Mouse (Mus musculus): ENCODE measurements around the gene Cep57l1.

Gene Cep57l1

DNA sequence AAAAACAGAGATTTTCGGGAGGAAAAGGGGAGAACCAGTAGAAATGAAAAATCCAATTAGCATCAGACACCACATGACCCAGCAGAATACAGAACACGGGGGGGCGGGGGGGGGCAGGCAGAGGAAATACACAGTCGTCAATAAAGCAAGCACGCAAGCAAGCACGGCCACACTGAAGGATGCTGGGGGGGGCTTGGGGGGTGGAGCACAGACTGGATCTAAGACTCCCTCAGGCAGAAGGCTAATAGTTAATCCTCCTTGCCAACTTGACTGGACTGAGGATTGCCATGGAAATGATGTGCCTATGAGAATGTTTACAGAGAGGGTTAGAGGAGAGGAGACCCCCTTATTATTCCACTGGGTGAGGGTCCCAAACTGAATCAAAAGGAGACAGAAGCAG is 74.3 kb downstream of the Cep57l1 start:
- DNase-seq (ENCODE audit: low read depth, low spot score) = no peak
- no peaks in the 10 kb centered on the region for H3K27me3 ChIP-seq (ENCODE audit: control insufficient read depth, insufficient read depth, low read length, poor library complexity, severe bottlenecking)

DNA sequence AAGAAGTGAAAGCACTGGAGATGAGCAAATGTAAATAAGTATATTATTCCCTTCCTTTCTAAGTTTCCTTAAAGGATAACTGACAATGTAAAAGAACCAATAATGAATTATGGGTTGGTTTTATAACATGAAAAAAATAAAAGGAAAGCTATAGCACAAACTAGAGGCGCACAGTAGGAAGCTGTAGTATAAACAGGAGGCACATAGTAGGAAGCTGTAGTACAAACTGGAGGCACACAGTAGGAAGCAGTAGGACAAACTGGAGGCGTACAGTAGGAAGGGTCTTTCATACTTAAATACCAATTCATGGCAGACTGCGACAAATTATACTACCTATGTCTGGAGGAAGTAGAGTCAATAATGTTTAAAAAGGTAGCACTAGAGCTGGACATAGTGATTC is 76.5 kb downstream of the Cep57l1 start:
- Histone ChIP-seq H3K27me3 (ENCODE audit: control insufficient read depth, insufficient read depth, low read length, poor library complexity, severe bottlenecking) (no peaks in the 10 kb centered on the region), H3K36me3 (ENCODE audit: control insufficient read depth, insufficient read depth, low read length, poor library complexity, severe bottlenecking) (no peaks in the 10 kb centered on the region)
- DNase-seq (ENCODE audit: low read depth, low spot score) = no peak

More for the DNA sequence above, 74.3 kb downstream of the Cep57l1 start:
- no peaks in the 10 kb centered on the region for H3K36me3 ChIP-seq (ENCODE audit: control insufficient read depth, insufficient read depth, low read length, poor library complexity, severe bottlenecking)

DNA sequence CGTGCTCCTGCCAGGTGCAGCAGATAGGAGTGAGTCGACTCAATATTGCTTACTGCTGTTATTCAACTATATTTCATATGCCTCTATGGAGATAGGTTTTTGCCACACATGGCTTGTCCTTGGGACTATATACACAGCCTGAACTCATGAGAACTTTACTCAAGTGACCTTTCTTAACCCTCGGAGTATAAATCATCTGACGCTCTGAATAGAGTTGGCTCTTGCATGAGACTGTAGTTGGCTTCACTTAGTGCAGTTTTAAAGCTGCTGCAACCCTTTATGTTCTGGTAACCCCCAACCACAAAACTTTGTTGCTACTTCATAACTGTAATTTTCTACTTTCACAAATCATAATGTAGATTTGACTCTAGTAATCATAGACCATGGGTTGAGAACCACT is 77.7 kb downstream of the Cep57l1 start:
- DNase-seq (ENCODE audit: low read depth, low spot score) = no peak
- peaks cover 2% of the 10 kb centered on the region for H3K36me3 ChIP-seq (ENCODE audit: control insufficient read depth, insufficient read depth, low read length, poor library complexity, severe bottlenecking)
- H3K27me3 ChIP-seq (ENCODE audit: control insufficient read depth, insufficient read depth, low read length, poor library complexity, severe bottlenecking) = no peaks in the 10 kb centered on the region

DNA sequence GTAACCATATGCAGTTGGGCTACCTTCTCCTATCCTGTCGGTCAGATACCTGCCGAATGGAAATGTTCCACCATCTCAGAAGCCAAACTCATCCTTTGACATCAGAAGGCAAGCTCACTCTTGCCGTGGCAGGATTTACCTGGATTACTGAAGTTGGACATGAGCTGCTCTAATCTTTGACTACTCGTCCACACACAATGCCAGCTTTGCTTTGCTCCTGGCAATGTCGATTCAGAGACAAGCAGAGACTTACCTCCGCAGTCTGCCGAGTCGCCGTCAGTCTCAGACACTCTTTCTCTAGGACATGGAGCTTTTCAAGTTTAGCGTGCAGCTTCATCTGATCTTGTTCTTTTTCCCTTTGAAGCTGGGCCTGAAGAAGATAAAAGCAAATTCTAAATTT is 78.9 kb downstream of the Cep57l1 start:
- DNase-seq (ENCODE audit: low read depth, low spot score) = no peak
- no peaks in the 10 kb centered on the region for H3K27me3 ChIP-seq (ENCODE audit: control insufficient read depth, insufficient read depth, low read length, poor library complexity, severe bottlenecking)
- peaks cover 3% of the 10 kb centered on the region for H3K36me3 ChIP-seq (ENCODE audit: control insufficient read depth, insufficient read depth, low read length, poor library complexity, severe bottlenecking)

DNA sequence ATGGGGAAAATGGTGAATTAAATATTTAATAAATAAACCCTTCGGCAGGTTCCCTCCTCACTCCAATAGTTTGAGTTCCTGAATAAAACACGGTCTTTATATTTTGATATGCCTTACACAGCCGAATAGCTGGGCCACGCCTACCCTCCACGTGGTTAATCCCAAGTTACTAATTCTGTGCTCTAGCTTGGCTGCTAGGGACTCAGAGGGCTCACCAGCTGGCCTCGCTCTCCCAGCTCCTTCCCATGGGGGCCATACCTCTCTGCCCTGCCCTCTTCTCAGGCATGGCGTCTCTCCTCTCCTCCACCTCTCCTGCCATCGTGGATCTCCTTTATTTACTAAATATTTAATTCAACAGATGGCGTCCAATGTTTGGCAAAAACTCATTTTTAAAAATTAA is 83.5 kb downstream of the Cep57l1 start:
- Histone ChIP-seq H3K27me3 (ENCODE audit: control insufficient read depth, insufficient read depth, low read length, poor library complexity, severe bottlenecking) (no peaks in the 10 kb centered on the region), H3K36me3 (ENCODE audit: control insufficient read depth, insufficient read depth, low read length, poor library complexity, severe bottlenecking) (peaks cover 3% of the 10 kb centered on the region)
- DNase-seq (ENCODE audit: low read depth, low spot score) = no peak

DNA sequence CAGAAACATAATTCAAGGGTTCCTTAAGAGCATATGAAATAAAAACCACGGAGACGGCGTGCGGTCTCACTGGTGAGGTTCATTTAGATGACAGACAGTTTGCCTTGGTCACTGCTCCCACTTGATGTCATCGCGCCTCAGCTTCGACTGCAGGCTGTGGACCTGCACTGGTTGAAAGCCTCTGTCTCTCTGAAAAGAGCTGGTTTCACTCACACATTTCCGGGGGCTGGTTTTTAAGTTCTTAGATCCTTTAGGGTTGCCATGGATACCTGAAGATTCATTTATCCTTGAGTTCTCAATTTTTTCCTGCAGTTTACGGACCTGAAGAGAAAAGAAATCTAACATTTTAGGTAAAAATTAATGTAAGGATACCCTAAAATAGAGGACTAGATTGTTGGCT is 90.1 kb downstream of the Cep57l1 start:
- Histone ChIP-seq H3K27me3 (ENCODE audit: control insufficient read depth, insufficient read depth, low read length, poor library complexity, severe bottlenecking) (no peaks in the 10 kb centered on the region), H3K36me3 (ENCODE audit: control insufficient read depth, insufficient read depth, low read length, poor library complexity, severe bottlenecking) (peaks cover 2% of the 10 kb centered on the region)
- DNase-seq (ENCODE audit: low read depth, low spot score) = no peak

DNA sequence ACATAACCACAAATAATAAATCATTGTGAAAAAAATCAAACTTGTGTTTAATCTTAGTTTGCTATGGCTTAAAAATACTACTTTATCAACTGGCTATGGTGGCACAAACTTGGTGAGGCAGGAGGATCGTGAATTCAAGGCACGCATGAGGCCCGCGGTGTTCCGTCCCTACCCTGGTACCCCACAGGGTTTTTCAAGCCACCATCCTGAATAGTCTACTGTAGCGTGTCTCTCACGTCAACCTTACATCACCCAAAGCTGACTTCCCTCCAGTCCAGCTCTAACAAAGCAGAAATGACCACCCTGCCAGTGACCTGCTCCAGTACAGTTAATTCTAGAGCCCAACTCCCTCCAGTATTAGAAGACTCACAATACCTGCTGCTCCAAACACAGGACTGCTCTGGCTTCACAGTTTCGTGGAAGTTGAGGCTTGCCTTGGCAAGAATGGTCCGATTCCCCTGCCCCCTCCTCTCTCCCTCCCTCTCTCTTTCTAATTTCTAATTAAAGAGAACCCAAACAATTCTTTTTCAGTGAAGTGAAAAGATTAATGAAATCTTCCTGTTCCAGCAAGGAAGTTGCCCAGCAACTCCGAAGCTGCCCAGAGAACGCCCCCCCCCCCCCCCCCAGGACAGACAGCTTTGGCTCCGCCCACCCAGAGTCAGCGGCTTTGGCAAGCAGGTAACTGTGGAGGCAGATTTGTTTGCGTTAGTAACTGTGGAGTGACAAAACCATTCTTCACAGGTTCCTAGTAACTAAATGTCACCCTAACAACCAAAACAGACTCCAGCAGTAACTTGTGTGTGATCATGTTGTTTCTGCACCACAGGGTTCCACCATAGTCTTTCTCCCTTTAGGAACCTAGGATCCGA is 93.4 kb downstream of the Cep57l1 start, which contains the start of gene Ccdc162:
TSS of gene Ccdc162 (minus strand) at position 606 of the 869 bp plus-strand sequence.
- Histone ChIP-seq H3K27me3 (ENCODE audit: control insufficient read depth, insufficient read depth, low read length, poor library complexity, severe bottlenecking) (no peaks in the 10 kb centered on the region), H3K36me3 (ENCODE audit: control insufficient read depth, insufficient read depth, low read length, poor library complexity, severe bottlenecking) (peaks cover 2% of the 10 kb centered on the region)
- DNase-seq (ENCODE audit: low read depth, low spot score) = no peak

DNA sequence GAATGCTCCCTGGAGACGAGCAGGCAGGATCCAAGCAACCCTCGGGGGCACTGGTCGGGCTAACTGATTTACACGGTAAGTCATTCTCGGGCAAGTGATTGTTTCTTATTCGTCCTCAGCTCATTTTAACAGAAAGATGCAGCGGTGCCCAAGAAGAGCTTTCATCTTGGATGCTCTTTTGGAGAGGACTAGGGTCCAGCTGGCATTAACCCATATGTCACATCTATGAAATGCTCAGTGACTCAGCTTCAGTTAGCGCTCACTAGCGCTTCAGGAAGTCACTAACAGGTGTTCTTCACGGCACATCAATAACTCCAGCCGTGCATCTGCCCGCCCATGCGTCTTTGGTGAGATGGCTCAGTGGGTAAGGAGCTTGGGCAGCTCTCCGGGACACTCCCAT is 94.1 kb downstream of the Cep57l1 start:
- DNase-seq (ENCODE audit: low read depth, low spot score) = no peak
- no peaks in the 10 kb centered on the region for H3K27me3 ChIP-seq (ENCODE audit: control insufficient read depth, insufficient read depth, low read length, poor library complexity, severe bottlenecking)
- H3K36me3 ChIP-seq (ENCODE audit: control insufficient read depth, insufficient read depth, low read length, poor library complexity, severe bottlenecking) = peaks cover 2% of the 10 kb centered on the region; the same call in 1 of the 2 replicates

DNA sequence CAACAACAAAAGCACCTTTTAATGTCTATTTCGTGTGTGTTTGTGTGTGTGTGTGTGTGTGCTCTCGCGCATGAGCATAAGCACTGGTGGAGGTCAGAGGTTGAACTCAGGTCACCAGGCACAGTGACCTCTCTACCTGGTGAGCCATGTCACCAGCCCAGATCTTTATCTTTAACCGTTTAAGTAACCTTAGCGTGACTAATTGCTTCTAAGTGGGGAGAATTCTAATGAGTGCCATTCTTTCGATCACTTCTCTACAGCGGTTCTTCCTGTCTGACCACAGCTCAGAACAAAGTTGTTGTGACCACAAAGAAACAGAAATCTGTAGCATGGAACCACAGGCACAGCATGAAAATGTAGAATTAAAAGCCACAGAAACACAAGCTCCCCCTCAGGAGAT is 98.2 kb downstream of the Cep57l1 start:
- DNase-seq (ENCODE audit: low read depth, low spot score) = no peak
- no peaks in the 10 kb centered on the region for H3K36me3 ChIP-seq (ENCODE audit: control insufficient read depth, insufficient read depth, low read length, poor library complexity, severe bottlenecking)
- H3K27me3 ChIP-seq (ENCODE audit: control insufficient read depth, insufficient read depth, low read length, poor library complexity, severe bottlenecking) = no peaks in the 10 kb centered on the region

DNA sequence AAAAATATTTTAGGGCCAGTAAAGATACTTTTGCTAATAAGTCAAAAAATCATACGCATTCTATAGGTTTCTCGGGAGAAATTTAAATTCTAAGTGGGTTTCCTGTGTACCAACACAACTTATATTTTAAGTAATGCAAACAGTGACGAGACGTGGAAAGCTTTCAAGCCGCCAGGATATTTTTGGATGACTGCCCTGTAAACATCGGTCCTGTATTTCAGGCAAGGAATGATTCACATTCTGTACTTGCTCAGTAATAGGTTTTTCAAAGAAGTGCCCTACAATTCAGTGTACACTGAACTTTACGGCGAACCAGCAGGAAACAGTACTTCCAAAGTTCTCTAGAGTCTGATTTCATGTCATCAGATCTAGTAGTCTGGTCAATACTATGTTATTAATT is 98.9 kb downstream of the Cep57l1 start:
- H3K27me3 ChIP-seq (ENCODE audit: control insufficient read depth, insufficient read depth, low read length, poor library complexity, severe bottlenecking) = no peaks in the 10 kb centered on the region
- DNase-seq (ENCODE audit: low read depth, low spot score) = no peak
- no peaks in the 10 kb centered on the region for H3K36me3 ChIP-seq (ENCODE audit: control insufficient read depth, insufficient read depth, low read length, poor library complexity, severe bottlenecking)

DNA sequence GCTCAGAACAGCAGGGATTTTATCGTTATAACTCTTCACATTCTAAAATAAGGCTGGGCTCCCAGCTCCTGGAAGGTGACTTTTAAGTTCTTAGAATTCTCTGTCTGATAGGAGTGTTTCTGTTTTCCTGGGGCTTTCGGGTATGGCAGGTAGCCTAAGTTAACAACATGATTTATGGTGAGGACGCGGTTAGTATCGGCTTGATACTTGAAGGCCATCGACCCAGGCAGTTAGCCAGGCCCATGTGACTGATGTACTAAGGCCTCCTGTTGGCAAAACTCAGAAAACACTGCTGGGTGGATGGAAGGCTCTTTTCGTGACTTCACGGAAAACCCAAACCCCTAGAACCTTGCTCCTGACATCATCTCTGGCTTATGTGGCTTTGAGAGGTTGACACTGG is 100.3 kb downstream of the Cep57l1 start:
- Histone ChIP-seq H3K36me3 (ENCODE audit: control insufficient read depth, insufficient read depth, low read length, poor library complexity, severe bottlenecking) (no peaks in the 10 kb centered on the region), H3K27me3 (ENCODE audit: control insufficient read depth, insufficient read depth, low read length, poor library complexity, severe bottlenecking) (no peaks in the 10 kb centered on the region)
- no peak for DNase-seq (ENCODE audit: low read depth, low spot score)

DNA sequence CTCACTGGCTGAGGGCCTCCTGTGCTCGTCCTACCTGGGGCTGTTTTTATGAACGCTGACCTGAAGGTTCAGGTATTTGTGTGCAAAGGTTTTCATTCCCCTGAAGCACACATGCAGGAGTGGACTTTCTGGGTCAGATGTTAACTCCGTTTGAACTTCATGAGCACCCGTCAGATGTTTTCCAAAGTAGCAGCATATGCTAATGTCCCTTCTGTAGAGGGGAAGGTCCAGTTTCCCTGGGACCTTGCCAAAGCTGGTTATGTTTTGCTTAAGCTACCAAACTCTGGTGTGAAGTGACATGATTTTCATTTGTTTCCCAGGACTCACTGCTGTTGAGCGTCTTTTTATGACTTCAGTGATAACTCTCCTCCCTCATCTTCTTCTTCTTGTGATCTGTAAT is 110.0 kb downstream of the Cep57l1 start:
- Histone ChIP-seq H3K36me3 (ENCODE audit: control insufficient read depth, insufficient read depth, low read length, poor library complexity, severe bottlenecking) (no peaks in the 10 kb centered on the region), H3K27me3 (ENCODE audit: control insufficient read depth, insufficient read depth, low read length, poor library complexity, severe bottlenecking) (no peaks in the 10 kb centered on the region)
- no peak for DNase-seq (ENCODE audit: low read depth, low spot score)

DNA sequence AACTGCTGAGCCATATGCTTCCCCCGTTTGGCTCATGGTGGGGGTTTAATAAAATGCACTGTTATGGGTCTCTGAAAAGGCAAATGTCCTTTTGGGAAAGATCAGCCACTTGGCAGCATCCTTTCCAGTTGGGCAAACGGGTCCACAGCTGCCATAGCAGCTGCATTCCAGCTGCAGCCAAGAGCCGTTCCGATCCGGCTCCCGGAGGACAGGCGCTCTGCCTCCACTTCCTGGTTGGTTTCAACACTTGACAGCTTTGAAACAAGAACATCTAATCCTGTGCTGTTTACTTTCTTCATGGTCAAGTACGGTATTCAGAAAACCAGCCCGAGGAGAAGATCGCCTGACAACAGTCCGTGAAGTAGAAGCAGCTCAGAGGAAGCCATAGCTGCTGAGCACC is 112.6 kb downstream of the Cep57l1 start:
- Histone ChIP-seq H3K27me3 (ENCODE audit: control insufficient read depth, insufficient read depth, low read length, poor library complexity, severe bottlenecking) (no peaks in the 10 kb centered on the region), H3K36me3 (ENCODE audit: control insufficient read depth, insufficient read depth, low read length, poor library complexity, severe bottlenecking) (no peaks in the 10 kb centered on the region)
- DNase-seq (ENCODE audit: low read depth, low spot score) = no peak

DNA sequence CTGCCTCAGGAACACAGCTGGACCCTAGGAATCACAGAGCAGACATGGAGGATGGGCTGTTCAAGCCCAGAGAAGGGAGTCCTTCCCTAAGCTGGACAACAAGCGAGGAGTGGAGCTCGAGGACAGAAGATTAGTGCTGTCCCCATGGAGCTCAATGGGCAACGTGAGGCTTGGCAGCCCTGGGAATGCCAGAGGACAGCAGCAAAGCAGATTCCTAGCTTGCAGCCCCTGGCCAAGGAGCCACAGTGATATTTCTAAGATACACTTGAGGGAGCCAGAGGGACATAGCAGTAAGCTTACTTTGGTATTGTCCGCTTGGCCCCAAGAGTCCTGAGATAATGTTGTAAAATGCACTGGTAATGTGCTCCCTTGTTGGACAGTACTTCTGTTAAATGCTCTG is 118.7 kb downstream of the Cep57l1 start:
- Histone ChIP-seq H3K27me3 (ENCODE audit: control insufficient read depth, insufficient read depth, low read length, poor library complexity, severe bottlenecking) (no peaks in the 10 kb centered on the region), H3K36me3 (ENCODE audit: control insufficient read depth, insufficient read depth, low read length, poor library complexity, severe bottlenecking) (no peaks in the 10 kb centered on the region)
- DNase-seq (ENCODE audit: low read depth, low spot score) = no peak

DNA sequence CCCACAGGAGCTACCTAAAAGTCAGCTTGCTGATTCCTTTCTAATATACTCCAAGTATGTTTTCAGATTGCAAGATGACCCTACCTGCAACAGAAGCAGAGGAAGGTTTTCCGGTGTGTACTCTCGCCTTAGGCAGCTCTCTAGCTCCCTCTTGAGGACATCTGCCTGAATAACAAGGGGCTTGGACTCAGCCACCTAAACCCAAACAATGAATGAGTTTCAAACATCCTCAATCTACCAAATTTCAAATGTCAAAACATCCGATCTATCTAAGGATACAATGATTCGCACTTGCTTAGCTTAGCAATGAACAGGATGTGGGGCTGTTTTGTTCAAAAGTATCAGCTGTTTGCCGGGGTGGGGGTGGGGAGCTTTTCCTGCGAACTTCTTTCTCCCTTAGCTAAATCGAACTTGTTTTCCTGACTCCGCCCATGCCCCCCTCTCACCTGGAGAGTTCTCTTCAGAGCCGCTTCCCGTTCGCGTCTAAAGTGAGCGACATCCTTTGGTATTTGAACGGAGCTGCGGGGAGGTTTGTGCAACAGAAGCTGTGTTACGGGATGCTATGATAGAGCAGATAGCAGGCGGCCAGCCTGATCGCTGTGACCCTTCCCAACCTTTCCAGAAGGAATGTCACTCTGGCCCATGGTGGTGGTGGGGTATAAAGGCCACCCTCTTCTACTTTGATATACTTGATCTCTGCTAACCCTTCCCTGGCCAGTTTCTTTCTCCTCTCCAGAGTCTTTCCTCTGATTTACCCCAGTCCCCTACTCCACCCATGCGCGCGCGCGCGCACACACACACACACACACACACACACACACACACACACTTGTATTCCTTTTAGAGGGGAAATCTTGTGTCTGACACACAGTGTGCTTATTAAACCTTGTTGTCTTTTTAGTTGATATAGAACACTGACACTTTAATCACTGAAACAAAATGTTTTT is 119.5 kb downstream of the Cep57l1 start:
- H3K27me3 ChIP-seq (ENCODE audit: control insufficient read depth, insufficient read depth, low read length, poor library complexity, severe bottlenecking) = no peaks in the 10 kb centered on the region
- peak; percentile 83 for DNase-seq (ENCODE audit: low read depth, low spot score)
- no peaks in the 10 kb centered on the region for H3K36me3 ChIP-seq (ENCODE audit: control insufficient read depth, insufficient read depth, low read length, poor library complexity, severe bottlenecking)

Data from splenic B cell, adult 2 months (primary cell).